Mouse (Mus musculus): ENCODE measurements at regions not wholly inside any gene's neighbourhood (a gene's known extent, or its start where the extent isn't known, plus 50 kb on each side); places are given as distances from the start of the nearest gene placed in this dataset.

- TF ChIP-seq CTCF (IDR thresholded peaks at IDR 0.05; ENCODE audit: insufficient read depth, low read length): no peak
- peak; percentile 8 for DNase-seq
Measured at GRCm38 (mm10) chr12:110187246-110188135, 91.4 kb upstream of the Dio3 start.

DNA sequence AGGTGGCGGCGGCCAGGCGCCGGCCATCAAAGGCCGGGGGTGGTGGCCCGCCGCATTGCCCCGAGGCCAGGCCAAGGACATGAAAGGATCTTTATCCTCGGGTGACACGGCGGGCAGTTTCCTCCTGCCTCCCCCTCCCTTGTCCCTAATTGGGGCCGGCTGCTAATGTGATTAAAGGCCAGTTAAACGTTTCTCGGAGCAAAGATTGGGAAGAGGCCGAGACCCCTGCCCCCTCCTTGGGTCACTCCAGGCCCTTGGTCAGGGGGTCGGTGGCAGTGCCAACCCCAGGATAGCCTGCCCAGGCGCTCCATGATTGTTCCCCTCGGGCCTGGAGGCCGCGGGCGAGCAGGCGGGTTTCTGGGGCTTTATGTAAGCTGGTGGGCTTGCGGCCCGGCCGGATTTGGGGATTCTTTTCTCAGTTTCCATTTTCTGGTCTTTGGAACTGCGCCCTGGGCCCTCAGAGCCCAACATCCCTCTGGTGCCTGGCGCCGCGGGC, 90.7 kb upstream of the Dio3 start:
- no peak for TF ChIP-seq CTCF (IDR thresholded peaks at IDR 0.05; ENCODE audit: insufficient read depth, low read length)
- WGBS: 8% methylated on average over 29 of the region's 29 CpGs
- Histone ChIP-seq H3K4me3 (replicated peaks; ENCODE audit: extremely low read depth, low read depth, low read length) (no peak overlapping the region), H3K4me1 (ENCODE audit: control insufficient read depth, insufficient read depth, low read length) (no peaks in the 10 kb centered on the region)
- DNase-seq: no peak

More at GRCm38 (mm10) chr12:110187246-110188135, 91.4 kb upstream of the Dio3 start:
- WGBS: 7% methylated on average over 49 of the region's 49 CpGs
- H3K4me1 ChIP-seq (ENCODE audit: control insufficient read depth, insufficient read depth, low read length): no peaks in the 10 kb centered on the region
- H3K4me3 ChIP-seq (replicated peaks; ENCODE audit: extremely low read depth, low read depth, low read length): no peak overlapping the region

- WGBS: 8% methylated on average over 39 of the region's 39 CpGs
- TF ChIP-seq CTCF (IDR thresholded peaks at IDR 0.05; ENCODE audit: insufficient read depth, low read length) (no peak), POLR2A (IDR thresholded peaks at IDR 0.05; ENCODE audit: borderline replicate concordance, extremely low read depth, low read depth, low read length) (no peak)
- DNase-seq: no peak
- H3K4me1 ChIP-seq (ENCODE audit: control insufficient read depth, insufficient read depth, low read length): no peaks in the 10 kb centered on the region
- H3K4me3 ChIP-seq (replicated peaks; ENCODE audit: extremely low read depth, low read depth, low read length): no peak overlapping the region
Measured at GRCm38 (mm10) chr12:110188641-110189328, 90.1 kb upstream of the Dio3 start.

GRCm38 (mm10) chr12:110189329-110189642, 89.6 kb upstream of the Dio3 start:
- WGBS: 2% methylated on average over 19 of the region's 19 CpGs

DNA sequence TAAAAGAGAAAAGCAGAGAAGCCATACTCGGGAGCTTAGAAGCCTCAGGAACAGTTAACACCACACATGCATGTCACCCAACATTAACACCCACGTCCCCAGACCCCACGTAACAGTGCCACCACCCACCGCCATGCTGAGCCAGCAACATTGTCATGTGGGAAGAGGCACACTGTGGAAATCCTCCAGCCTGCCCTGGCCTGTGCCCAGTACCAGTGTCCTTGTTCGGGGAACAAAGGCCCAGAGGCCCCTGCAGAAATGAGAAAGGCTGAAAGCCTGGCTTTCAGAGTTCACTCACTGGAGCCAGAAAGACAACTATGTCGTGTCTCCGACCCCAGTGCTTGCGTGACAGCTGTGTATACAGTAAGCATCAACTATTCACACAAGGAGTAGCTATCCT, 86.7 kb upstream of the Dio3 start:
- 82% methylated on average over 8 of the region's 8 CpGs for WGBS
- Histone ChIP-seq H3K4me3 (replicated peaks; ENCODE audit: extremely low read depth, low read depth, low read length) (no peak overlapping the region), H3K4me1 (ENCODE audit: control insufficient read depth, insufficient read depth, low read length) (no peaks in the 10 kb centered on the region)
- DNase-seq: no peak
- TF ChIP-seq CTCF (IDR thresholded peaks at IDR 0.05; ENCODE audit: insufficient read depth, low read length) (no peak), POLR2A (IDR thresholded peaks at IDR 0.05; ENCODE audit: borderline replicate concordance, extremely low read depth, low read depth, low read length) (no peak)

More at GRCm38 (mm10) chr12:110189329-110189642, 89.6 kb upstream of the Dio3 start:
- no peak for DNase-seq
- TF ChIP-seq POLR2A (IDR thresholded peaks at IDR 0.05; ENCODE audit: borderline replicate concordance, extremely low read depth, low read depth, low read length) (no peak), CTCF (IDR thresholded peaks at IDR 0.05; ENCODE audit: insufficient read depth, low read length) (no peak)
- Histone ChIP-seq H3K4me3 (replicated peaks; ENCODE audit: extremely low read depth, low read depth, low read length) (no peak overlapping the region), H3K4me1 (ENCODE audit: control insufficient read depth, insufficient read depth, low read length) (no peaks in the 10 kb centered on the region)

- Histone ChIP-seq H3K4me1 (ENCODE audit: control insufficient read depth, insufficient read depth, low read length) (no peaks in the 10 kb centered on the region), H3K4me3 (replicated peaks; ENCODE audit: extremely low read depth, low read depth, low read length) (no peak overlapping the region)
- DNase-seq: no peak
- no peak for TF ChIP-seq CTCF (IDR thresholded peaks at IDR 0.05; ENCODE audit: insufficient read depth, low read length)
- no peak for TF ChIP-seq POLR2A (IDR thresholded peaks at IDR 0.05; ENCODE audit: borderline replicate concordance, extremely low read depth, low read depth, low read length)
- WGBS: 58% methylated on average over 3 of the region's 3 CpGs
Measured at GRCm38 (mm10) chr12:110197366-110197765, 81.5 kb upstream of the Dio3 start.

DNA sequence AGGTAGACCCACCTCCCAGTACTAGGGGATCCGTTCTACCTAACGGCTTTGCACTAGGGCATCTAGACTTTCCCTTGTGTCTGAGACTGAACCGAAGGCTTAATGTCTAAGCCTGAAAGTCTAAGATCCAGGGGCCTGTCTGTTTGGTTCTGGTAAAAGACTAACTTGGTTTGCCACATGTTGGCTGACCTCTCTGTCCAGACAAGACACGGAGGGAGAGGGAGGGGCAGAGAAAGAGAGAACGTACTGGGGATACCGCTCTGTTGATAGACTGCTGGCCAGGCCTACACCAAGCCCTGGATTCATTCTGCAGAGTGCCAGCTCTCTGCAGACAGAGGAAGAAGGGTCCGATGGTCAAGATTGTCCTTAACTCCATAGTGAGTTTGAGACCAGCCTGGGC, 78.4 kb upstream of the Dio3 start:
- 88% methylated on average over 7 of the region's 7 CpGs for WGBS
- no peak overlapping the region for H3K4me3 ChIP-seq (replicated peaks; ENCODE audit: extremely low read depth, low read depth, low read length)
- TF ChIP-seq CTCF (IDR thresholded peaks at IDR 0.05; ENCODE audit: insufficient read depth, low read length): no peak
- no peak for TF ChIP-seq POLR2A (IDR thresholded peaks at IDR 0.05; ENCODE audit: borderline replicate concordance, extremely low read depth, low read depth, low read length)
- peaks cover 7% of the 10 kb centered on the region; the same call in 1 of the 2 replicates for H3K4me1 ChIP-seq (ENCODE audit: control insufficient read depth, insufficient read depth, low read length)
- no peak for DNase-seq

DNA sequence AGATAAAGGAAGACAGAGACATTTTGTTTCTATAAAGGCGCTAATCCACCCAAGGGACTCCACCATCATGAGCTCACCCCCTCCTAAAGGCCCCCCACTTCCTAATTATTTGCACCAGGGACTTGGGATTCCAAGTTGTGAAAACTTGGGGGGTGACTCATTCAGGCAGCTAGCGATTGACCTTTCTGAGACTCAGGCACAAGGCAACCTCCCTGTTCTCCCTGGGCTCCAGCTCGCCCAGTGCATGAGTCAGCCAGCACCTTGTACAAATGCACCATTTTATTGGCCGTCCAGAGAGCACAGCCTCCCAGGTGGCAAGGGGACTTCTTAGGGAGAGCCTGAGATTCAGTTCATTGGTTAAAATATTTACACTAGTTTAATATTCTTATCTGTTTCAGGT, 78.0 kb upstream of the Dio3 start:
- H3K4me1 ChIP-seq (ENCODE audit: control insufficient read depth, insufficient read depth, low read length): peaks cover 7% of the 10 kb centered on the region; the same call in 1 of the 2 replicates
- no peak for TF ChIP-seq POLR2A (IDR thresholded peaks at IDR 0.05; ENCODE audit: borderline replicate concordance, extremely low read depth, low read depth, low read length)
- no peak for TF ChIP-seq CTCF (IDR thresholded peaks at IDR 0.05; ENCODE audit: insufficient read depth, low read length)
- no peak for DNase-seq
- no peak overlapping the region for H3K4me3 ChIP-seq (replicated peaks; ENCODE audit: extremely low read depth, low read depth, low read length)
- 81% methylated on average over 4 of the region's 4 CpGs for WGBS

- TF ChIP-seq CTCF (IDR thresholded peaks at IDR 0.05; ENCODE audit: insufficient read depth, low read length): no peak
- TF ChIP-seq POLR2A (IDR thresholded peaks at IDR 0.05; ENCODE audit: borderline replicate concordance, extremely low read depth, low read depth, low read length): no peak
- 42% methylated on average over 13 of the region's 13 CpGs for WGBS
- peak; percentile 31 for DNase-seq
- Histone ChIP-seq H3K4me3 (replicated peaks; ENCODE audit: extremely low read depth, low read depth, low read length) (no peak overlapping the region), H3K4me1 (ENCODE audit: control insufficient read depth, insufficient read depth, low read length) (peaks cover 7% of the 10 kb centered on the region; the same call in 1 of the 2 replicates)
Measured at GRCm38 (mm10) chr12:110203271-110204014, 75.4 kb upstream of the Dio3 start.

Measured in lung, adult 2 months (tissue).